Mouse (Mus musculus): ENCODE data around the gene Nuak2.

Gene Nuak2

GRCm38 (mm10) chr1:132353389-132353788, 37.5 kb downstream of the Nuak2 start:
- DNase-seq (ENCODE audit: low read depth) = peak; percentile 57

GRCm38 (mm10) chr1:132354234-132354633, 38.3 kb downstream of the Nuak2 start:
- DNase-seq (ENCODE audit: low read depth) = no peak

- no peak for DNase-seq (ENCODE audit: low read depth)
Measured at GRCm38 (mm10) chr1:132355162-132355601, 39.3 kb downstream of the Nuak2 start.

- DNase-seq (ENCODE audit: low read depth) = peak; percentile 97
Measured at GRCm38 (mm10) chr1:132355841-132356242, 39.9 kb downstream of the Nuak2 start.

GRCm38 (mm10) chr1:132356841-132357240, 40.9 kb downstream of the Nuak2 start:
- DNase-seq (ENCODE audit: low read depth) = no peak

GRCm38 (mm10) chr1:132361959-132362358, 46.0 kb downstream of the Nuak2 start:
- DNase-seq (ENCODE audit: low read depth) = no peak

GRCm38 (mm10) chr1:132364388-132364787, 48.5 kb downstream of the Nuak2 start:
- no peak for DNase-seq (ENCODE audit: low read depth)

GRCm38 (mm10) chr1:132364896-132365557, 49.1 kb downstream of the Nuak2 start:
- DNase-seq (ENCODE audit: low read depth) = no peak

GRCm38 (mm10) chr1:132365645-132366044, 49.7 kb downstream of the Nuak2 start:
- DNase-seq (ENCODE audit: low read depth) = no peak

- DNase-seq (ENCODE audit: low read depth) = no peak
Measured at GRCm38 (mm10) chr1:132366235-132366634, 50.3 kb downstream of the Nuak2 start.

- DNase-seq (ENCODE audit: low read depth) = no peak
Measured at GRCm38 (mm10) chr1:132366937-132367336, 51.0 kb downstream of the Nuak2 start.

GRCm38 (mm10) chr1:132367692-132368506, 52.0 kb downstream of the Nuak2 start:
- peak; percentile 95 for DNase-seq (ENCODE audit: low read depth)

GRCm38 (mm10) chr1:132370681-132371173, 54.8 kb downstream of the Nuak2 start:
- DNase-seq (ENCODE audit: low read depth) = peak; percentile 71

- no peak for DNase-seq (ENCODE audit: low read depth)
Measured at GRCm38 (mm10) chr1:132371298-132372081, 55.6 kb downstream of the Nuak2 start.

- DNase-seq (ENCODE audit: low read depth) = no peak
Measured at GRCm38 (mm10) chr1:132372354-132372753, 56.4 kb downstream of the Nuak2 start.

GRCm38 (mm10) chr1:132372896-132373534, 57.1 kb downstream of the Nuak2 start:
- DNase-seq (ENCODE audit: low read depth) = no peak

GRCm38 (mm10) chr1:132374140-132374872, 58.4 kb downstream of the Nuak2 start:
- peak; percentile 72 for DNase-seq (ENCODE audit: low read depth)

GRCm38 (mm10) chr1:132374873-132375244, 58.9 kb downstream of the Nuak2 start:
- no peak for DNase-seq (ENCODE audit: low read depth)

GRCm38 (mm10) chr1:132375256-132375655, 59.3 kb downstream of the Nuak2 start:
- DNase-seq (ENCODE audit: low read depth) = peak; percentile 61

GRCm38 (mm10) chr1:132376211-132377054, 60.5 kb downstream of the Nuak2 start:
- peak; percentile 83 for DNase-seq (ENCODE audit: low read depth)
